Mouse (Mus musculus) MEL (cell line): ENCODE measurements at regions not wholly inside any gene's neighbourhood (a gene's known extent, or its start where the extent isn't known, plus 50 kb on each side); places are given as distances from the start of the nearest gene placed in this dataset.

Experiments
- DNase-seq: peaks from one replicate; pipeline ENCODE4 v3.0.0; 2011; ENCODE audit warnings: low read depth, low spot score
- H3K27ac ChIP-seq: 2 replicates; pipeline ENCODE4 v1.5.1; 2012; ENCODE audit warnings: low read depth, mild to moderate bottlenecking, control low read depth, low read length, moderate library complexity; ENCODE audit not compliant: control insufficient read depth
- H3K27me3 ChIP-seq, 2 experiments: fragments of 150-350 bp in 1 of 2; sonication (generic) in 1 of 2; 2 replicates each; pipeline ENCODE4 v1.6.1; 2012; ENCODE audit warnings: low read length in 2 of 2, mild to moderate bottlenecking in 2 of 2, improper control_type of control experiment in 1 of 2, moderate library complexity in 1 of 2; ENCODE audit not compliant: insufficient read depth in 2 of 2, control insufficient read depth in 1 of 2
- H3K36me3 ChIP-seq, 2 experiments: 2 replicates each; pipeline ENCODE4 v1.6.1; 2012 to 2014; ENCODE audit warnings: low read length in 2 of 2, improper control_type of control experiment in 1 of 2, inconsistent platforms in 1 of 2, mild to moderate bottlenecking in 1 of 2; ENCODE audit not compliant: insufficient read depth in 2 of 2, control insufficient read depth in 1 of 2
- H3K4me1 ChIP-seq, 2 experiments: fragments of 150-350 bp in 1 of 2; sonication (generic) in 1 of 2; 2 replicates each; pipeline ENCODE4 v1.6.1; 2012; ENCODE audit warnings: low read length in 2 of 2, improper control_type of control experiment in 1 of 2, mild to moderate bottlenecking in 1 of 2; ENCODE audit not compliant: insufficient read depth in 2 of 2, control insufficient read depth in 1 of 2
- H3K4me3 ChIP-seq, 2 experiments: fragments of 150-350 bp in 1 of 2; sonication (generic) in 1 of 2; 2 replicates each; pipeline ENCODE4 v1.5.1; 2012; ENCODE audit warnings: low read depth in 2 of 2, low read length in 2 of 2, mild to moderate bottlenecking in 2 of 2, moderate library complexity in 2 of 2, control low read depth in 1 of 2, improper control_type of control experiment in 1 of 2; ENCODE audit not compliant: control insufficient read depth in 1 of 2, insufficient read depth in 1 of 2
- H3K79me2 ChIP-seq: 2 replicates; pipeline ENCODE4 v1.6.1; 2012; ENCODE audit warnings: mild to moderate bottlenecking, low read length, moderate library complexity; ENCODE audit not compliant: control insufficient read depth, poor library complexity, insufficient read depth
- H3K9ac ChIP-seq: 2 replicates; pipeline ENCODE4 v1.6.1; 2012; ENCODE audit warnings: low read depth, mild to moderate bottlenecking, control low read depth, low read length, moderate library complexity; ENCODE audit not compliant: control insufficient read depth, poor library complexity, severe bottlenecking
- H3K9me3 ChIP-seq: fragments of 150-350 bp; sonication (generic); replicated peaks from 2 replicates; pipeline ENCODE4 v1.6.1; 2012; ENCODE audit warnings: mild to moderate bottlenecking, low read length, improper control_type of control experiment, moderate library complexity; ENCODE audit not compliant: insufficient read depth
- CHD1 ChIP-seq: IDR thresholded peaks from 2 replicates; pipeline ENCODE4 v1.6.1; 2012; ENCODE audit warnings: low read depth, mild to moderate bottlenecking, inconsistent platforms, low read length, improper control_type of control experiment
- EP300 ChIP-seq, 2 experiments: IDR thresholded peaks; 2 replicates each; pipeline ENCODE4 v1.6.1; 2011; ENCODE audit warnings: improper control_type of control experiment in 2 of 2, low read length in 2 of 2, low read depth in 1 of 2, mild to moderate bottlenecking in 1 of 2
- MAZ ChIP-seq: IDR thresholded peaks from 2 replicates; pipeline ENCODE4 v1.6.1; 2012; ENCODE audit warnings: low read depth, mild to moderate bottlenecking, inconsistent platforms, low read length, improper control_type of control experiment
- NRF1 ChIP-seq: IDR thresholded peaks from 2 replicates; pipeline ENCODE4 v1.6.1; 2014; ENCODE audit warnings: low read depth, mild to moderate bottlenecking, inconsistent platforms, low read length, improper control_type of control experiment, moderate library complexity; ENCODE audit not compliant: poor library complexity, insufficient read depth, severe bottlenecking
- POLR2AphosphoS5 ChIP-seq: IDR thresholded peaks from 2 replicates; pipeline ENCODE4 v1.6.1; 2012; ENCODE audit warnings: low read depth, borderline replicate concordance, mild to moderate bottlenecking, inconsistent platforms, low read length, moderate library complexity, mixed read lengths
- RCOR1 ChIP-seq: IDR thresholded peaks from 2 replicates; pipeline ENCODE4 v1.6.1; 2012; ENCODE audit warnings: low read depth, mild to moderate bottlenecking, inconsistent platforms, low read length, improper control_type of control experiment
- USF1 ChIP-seq: IDR thresholded peaks from 2 replicates; pipeline ENCODE4 v1.6.1; 2014; ENCODE audit warnings: low read depth, mild to moderate bottlenecking, inconsistent platforms, low read length, improper control_type of control experiment, moderate library complexity
- ZNF384 ChIP-seq: IDR thresholded peaks from 2 replicates; pipeline ENCODE4 v1.6.1; 2012; ENCODE audit warnings: low read depth, mild to moderate bottlenecking, inconsistent platforms, low read length, improper control_type of control experiment

- Histone ChIP-seq H3K4me3 (no peak overlapping the region), H3K27me3 (no peaks in the 10 kb centered on the region), H3K27ac (no peak overlapping the region), H3K9me3 (no peaks in the 10 kb centered on the region), H3K79me2 (peaks cover 4% of the 10 kb centered on the region; the same call in 1 of the 2 replicates), H3K4me1 (peaks cover 7 to 40% of the 10 kb centered on the region in 2 experiments; a peak in 3 of 4 replicates), H3K9ac (no peak overlapping the region), H3K36me3 (peaks cover 0 to 23% of the 10 kb centered on the region in 2 experiments; a peak in 2 of 4 replicates)
- TF ChIP-seq EP300 (IDR thresholded peaks at IDR 0.05; ENCODE audit: low read depth in 1 of 2, low read length in 2 of 2) (peak in 1 of 2 experiments; percentile 14; a peak in 1 of 4 replicates), RCOR1 (no peak)
- DNase-seq = no peak
Measured at GRCm38 (mm10) chr17:84110945-84111344, 76.8 kb downstream of the Zfp36l2 start.

DNA sequence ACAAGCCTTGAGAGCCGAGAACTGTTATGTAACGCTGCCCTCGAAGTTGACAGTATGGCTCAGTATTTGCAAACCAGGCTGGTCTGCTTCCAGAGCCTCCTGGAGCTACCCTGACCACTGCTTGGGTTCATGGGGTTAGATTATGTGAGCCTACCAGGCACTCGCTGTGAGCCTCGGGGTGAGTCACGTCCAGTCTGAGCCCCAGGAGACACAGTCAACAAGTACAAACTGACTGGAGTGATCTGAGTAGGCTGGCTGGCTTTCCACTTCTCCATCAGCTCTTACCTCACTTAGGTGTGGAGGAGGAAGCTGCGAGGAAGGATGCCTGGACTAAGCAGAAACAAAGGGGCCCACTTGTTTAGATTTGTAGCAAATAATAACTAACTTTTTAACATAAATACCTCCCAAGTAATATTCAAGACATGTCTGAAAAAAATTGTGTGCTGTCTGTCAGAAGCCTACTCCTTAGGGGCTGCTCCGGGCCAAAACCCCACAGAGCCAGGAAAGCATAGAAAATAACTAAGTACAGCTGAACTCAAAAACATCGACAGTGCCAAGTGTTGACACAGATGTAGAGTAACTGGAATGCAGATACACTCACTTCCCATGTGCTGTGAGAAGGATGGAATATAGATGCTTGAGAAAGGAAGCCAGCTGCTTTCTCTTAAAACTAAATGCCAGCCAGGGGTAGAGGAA, 77.6 kb downstream of the Zfp36l2 start:
- Histone ChIP-seq H3K36me3 (peaks cover 0 to 20% of the 10 kb centered on the region in 2 experiments; a peak in 2 of 4 replicates), H3K79me2 (peaks cover 4% of the 10 kb centered on the region; the same call in 1 of the 2 replicates), H3K27me3 (no peaks in the 10 kb centered on the region), H3K9me3 (no peaks in the 10 kb centered on the region), H3K27ac (no peak overlapping the region), H3K9ac (no peak overlapping the region), H3K4me3 (no peak overlapping the region), H3K4me1 (peaks cover 7 to 32% of the 10 kb centered on the region in 2 experiments; a peak in 3 of 4 replicates)
- no peak for DNase-seq
- TF ChIP-seq CHD1 (no peak), USF1 (no peak)

DNA sequence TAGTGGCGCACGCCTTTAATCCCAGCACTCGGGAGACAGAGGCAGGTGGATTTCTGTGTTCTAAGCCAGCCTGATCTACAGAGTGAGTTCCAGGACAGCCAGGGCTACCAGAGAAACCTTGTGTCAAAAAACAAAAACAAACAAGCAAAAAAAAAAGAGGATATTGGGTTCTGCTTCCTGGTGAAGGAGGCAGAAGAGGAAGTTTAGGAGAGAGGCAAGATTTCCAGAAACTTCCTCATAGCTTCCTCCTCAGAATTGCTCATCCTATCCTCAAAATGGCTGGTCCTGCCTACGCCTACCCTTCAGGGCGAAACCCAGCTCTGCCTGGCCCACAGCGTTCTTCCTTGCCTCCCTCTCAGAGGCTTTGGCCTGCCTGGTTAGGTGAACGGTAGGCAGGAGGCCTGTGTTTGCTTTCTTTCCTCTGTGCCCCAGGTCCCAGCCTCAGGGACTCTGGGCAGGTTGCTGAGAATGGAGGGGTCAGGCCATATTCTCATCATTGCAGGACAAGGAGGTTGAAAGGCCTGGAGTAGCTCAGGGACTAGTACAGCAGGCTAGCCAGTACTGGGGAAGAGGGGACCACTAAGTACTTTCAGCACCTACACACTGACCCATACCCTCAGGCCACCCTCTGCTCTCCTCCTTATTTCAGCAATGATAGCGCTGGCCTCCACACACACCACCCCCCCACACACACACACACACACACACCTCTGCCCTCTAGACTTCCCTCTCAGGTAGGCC, 79.6 kb downstream of the Zfp36l2 start:
- peak; percentile 76 for TF ChIP-seq ZNF384
- TF ChIP-seq NRF1 = no peak
- no peak for TF ChIP-seq EP300 (IDR thresholded peaks at IDR 0.05; ENCODE audit: low read depth in 1 of 2, low read length in 2 of 2)
- TF ChIP-seq MAZ = no peak
- TF ChIP-seq POLR2AphosphoS5 = no peak
- Histone ChIP-seq H3K27ac (no peak overlapping the region), H3K79me2 (no peaks in the 10 kb centered on the region), H3K4me1 (peaks cover 0 to 16% of the 10 kb centered on the region in 2 experiments; a peak in 2 of 4 replicates), H3K4me3 (no peak overlapping the region), H3K9ac (no peak overlapping the region), H3K27me3 (no peaks in the 10 kb centered on the region), H3K36me3 (peaks cover 0 to 5% of the 10 kb centered on the region in 2 experiments; a peak in 1 of 4 replicates), H3K9me3 (no peaks in the 10 kb centered on the region)
- peak; percentile 44 for DNase-seq
